Mouse (Mus musculus) MN1 (cell line): ENCODE results near the gene Sohlh2.
"Not testable (repeated sequence)": the region's sequence is repeated elsewhere in the genome, so short reads cannot be mapped to it uniquely, and the experiment has no call there.

Experiments used
- DNase-seq: peaks from one replicate; pipeline ENCODE4 v3.0.0-alpha.2; 2016; ENCODE audit warnings: low spot score

Gene Sohlh2

GRCm38 (mm10) chr3:55181766-55182165, at the start of gene Sohlh2:
Sohlh2 (plus strand) TSS chr3:55182028.
- DNase-seq: peak; percentile 97

GRCm38 (mm10) chr3:55137039-55137438, 44.8 kb upstream of the Sohlh2 start, which contains the start of gene Ccdc169:
Ccdc169 (plus strand) TSS chr3:55137339.
- DNase-seq: no peak

GRCm38 (mm10) chr3:55139837-55140236, 42.0 kb upstream of the Sohlh2 start:
- no peak for DNase-seq

GRCm38 (mm10) chr3:55141401-55141800, 40.4 kb upstream of the Sohlh2 start:
- no peak for DNase-seq

- no peak for DNase-seq
These were observed 36.9 kb upstream of the Sohlh2 start for GRCm38 (mm10) chr3:55144916-55145315.

- DNase-seq: no peak
These were observed 35.4 kb upstream of the Sohlh2 start for GRCm38 (mm10) chr3:55146441-55146840.

- DNase-seq: no peak
These were observed 34.7 kb upstream of the Sohlh2 start for GRCm38 (mm10) chr3:55147156-55147555.

GRCm38 (mm10) chr3:55148091-55148490, 33.7 kb upstream of the Sohlh2 start:
- DNase-seq: no peak

- peak; percentile 75 for DNase-seq
These were observed 30.0 kb upstream of the Sohlh2 start for GRCm38 (mm10) chr3:55151656-55152433.

- peak; percentile 71 for DNase-seq
These were observed 29.0 kb upstream of the Sohlh2 start for GRCm38 (mm10) chr3:55152673-55153334.

- DNase-seq: no peak
These were observed 27.7 kb upstream of the Sohlh2 start for GRCm38 (mm10) chr3:55154163-55154562.

- no peak for DNase-seq
These were observed 24.4 kb upstream of the Sohlh2 start for GRCm38 (mm10) chr3:55157413-55157812.

GRCm38 (mm10) chr3:55161144-55161543, 20.7 kb upstream of the Sohlh2 start:
- no peak for DNase-seq

GRCm38 (mm10) chr3:55163510-55163909, 18.3 kb upstream of the Sohlh2 start:
- no peak for DNase-seq

- DNase-seq: no peak
These were observed 9.3 kb upstream of the Sohlh2 start for GRCm38 (mm10) chr3:55172478-55172877.

GRCm38 (mm10) chr3:55177271-55177670, 4.6 kb upstream of the Sohlh2 start:
- no peak for DNase-seq

- DNase-seq: no peak
These were observed 9.8 kb downstream of the Sohlh2 start for GRCm38 (mm10) chr3:55191668-55192067.

GRCm38 (mm10) chr3:55193351-55193750, 11.5 kb downstream of the Sohlh2 start:
- no peak for DNase-seq

- no peak for DNase-seq
These were observed 13.0 kb downstream of the Sohlh2 start for GRCm38 (mm10) chr3:55194792-55195191.

- DNase-seq: peak; percentile 44
These were observed 13.9 kb downstream of the Sohlh2 start for GRCm38 (mm10) chr3:55195581-55196327.

- no peak for DNase-seq
These were observed 14.5 kb downstream of the Sohlh2 start for GRCm38 (mm10) chr3:55196328-55196710.

GRCm38 (mm10) chr3:55203621-55204020, 21.8 kb downstream of the Sohlh2 start:
- DNase-seq: not testable (repeated sequence)

- DNase-seq: no peak
These were observed 24.6 kb downstream of the Sohlh2 start for GRCm38 (mm10) chr3:55206413-55206812.
